Mouse (Mus musculus): ENCODE measurements at regions not wholly inside any gene's neighbourhood (a gene's known extent, or its start where the extent isn't known, plus 50 kb on each side); places are given as distances from the start of the nearest gene placed in this dataset.

GRCm38 (mm10) chr14:28775686-28776085 lies 242.3 kb upstream of the Lrtm1 start:
- DNase-seq = no peak

DNA sequence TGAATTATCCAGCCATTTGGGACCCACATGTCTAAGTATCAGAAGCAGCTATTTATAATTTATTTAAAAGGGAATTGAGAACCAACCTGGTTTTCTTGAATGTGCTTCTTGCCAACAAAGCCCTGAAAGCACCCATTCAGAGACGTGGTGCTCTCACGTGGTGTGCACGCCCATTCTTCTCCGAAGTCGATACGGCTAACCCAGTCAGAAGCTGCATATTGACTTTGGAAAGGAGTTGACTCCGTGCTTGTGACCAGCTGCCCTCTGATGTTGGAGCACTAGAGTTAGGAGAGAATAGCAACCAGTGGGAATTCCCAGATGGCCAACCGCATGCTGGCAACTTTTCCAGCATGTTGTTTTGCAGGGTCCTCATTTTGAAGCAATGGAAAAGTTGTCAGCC lies 240.2 kb upstream of the Lrtm1 start:
- DNase-seq = no peak

GRCm38 (mm10) chr14:28781660-28782059 lies 236.3 kb upstream of the Lrtm1 start:
- no peak for DNase-seq

DNA sequence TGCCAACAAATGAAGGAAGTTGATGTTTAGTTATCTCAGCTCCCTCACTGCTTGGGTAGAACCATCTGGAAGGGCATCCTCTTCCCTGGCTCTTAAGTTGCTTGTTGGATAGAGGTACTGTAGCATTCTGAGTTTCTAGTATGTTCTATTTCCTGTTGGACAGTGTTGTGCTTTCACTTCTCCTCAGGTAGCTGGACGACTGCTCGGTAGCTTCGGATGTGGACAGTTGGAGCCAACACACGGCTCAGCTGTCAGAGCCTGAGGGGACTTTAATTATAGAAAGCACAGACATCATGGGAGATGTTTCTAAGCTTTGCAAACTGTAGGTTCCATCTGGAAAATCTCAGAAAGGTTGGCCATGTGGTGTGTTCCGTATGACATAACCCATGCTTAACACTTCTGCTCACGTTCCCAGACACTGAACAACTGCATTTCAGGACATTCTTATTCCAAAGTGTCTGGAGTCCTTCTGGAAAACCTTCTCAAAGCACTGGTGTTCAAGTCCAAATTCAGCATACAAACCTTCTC lies 233.8 kb upstream of the Lrtm1 start:
- DNase-seq = no peak

- no peak for DNase-seq
Observed at GRCm38 (mm10) chr14:28798290-28798689, 219.7 kb upstream of the Lrtm1 start.

DNA sequence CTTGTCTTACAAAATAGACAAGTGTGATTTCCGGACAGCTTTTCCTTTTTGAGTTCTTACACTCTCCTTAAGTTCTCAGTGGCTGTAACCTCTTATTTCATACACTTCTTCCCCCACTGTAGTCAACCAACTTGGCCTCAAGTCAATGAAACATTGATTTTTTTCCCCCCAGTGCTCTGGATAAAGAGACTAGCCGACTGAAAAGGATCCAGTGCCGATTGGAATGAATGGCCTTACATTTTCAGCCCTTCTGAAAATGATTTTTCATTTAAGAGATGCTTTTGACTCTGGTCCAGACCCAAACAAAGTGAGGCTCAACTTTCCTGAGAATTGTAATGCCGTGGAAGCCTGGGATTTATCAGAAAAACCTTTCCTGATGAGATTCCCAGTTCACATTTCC lies 216.3 kb upstream of the Lrtm1 start:
- no peak for DNase-seq

DNA sequence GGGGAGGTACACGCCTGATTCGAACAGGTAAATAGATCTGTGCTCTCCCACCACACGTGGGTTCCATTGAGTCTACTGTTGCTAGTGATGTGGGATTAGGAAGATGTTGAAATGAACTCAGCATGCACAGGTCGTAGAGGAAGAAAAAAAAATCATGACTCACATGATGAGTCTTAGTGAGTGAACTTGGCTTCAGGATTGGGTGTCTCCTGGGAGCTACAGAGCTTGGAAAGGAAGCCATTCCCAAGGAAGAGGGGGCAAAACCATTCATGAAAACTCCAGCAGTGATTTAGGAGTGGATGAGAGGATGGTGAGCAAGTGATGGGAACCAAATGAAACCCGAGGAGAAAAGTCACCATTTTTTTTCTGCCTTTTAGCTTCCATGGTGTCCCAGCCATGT lies 215.9 kb upstream of the Lrtm1 start:
- no peak for DNase-seq

DNA sequence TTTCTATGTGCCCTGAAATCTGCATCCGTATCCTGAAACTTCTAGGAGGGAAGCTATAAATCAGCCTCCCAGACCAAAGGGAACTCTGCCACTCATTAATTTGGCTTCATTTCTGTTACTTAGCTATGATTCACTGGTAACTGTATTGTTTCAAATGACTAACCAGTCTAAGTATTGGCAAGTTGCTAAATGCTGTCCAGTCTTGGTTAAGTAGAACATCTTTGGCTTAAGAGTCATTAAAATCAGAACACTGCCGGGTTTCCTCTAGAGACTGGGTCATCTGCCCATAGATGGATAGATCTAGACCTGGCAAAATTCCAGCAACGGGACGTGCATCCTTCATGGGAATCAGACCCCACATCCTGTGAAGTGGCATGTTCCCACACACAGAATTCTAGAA lies 209.9 kb upstream of the Lrtm1 start:
- DNase-seq = no peak

DNA sequence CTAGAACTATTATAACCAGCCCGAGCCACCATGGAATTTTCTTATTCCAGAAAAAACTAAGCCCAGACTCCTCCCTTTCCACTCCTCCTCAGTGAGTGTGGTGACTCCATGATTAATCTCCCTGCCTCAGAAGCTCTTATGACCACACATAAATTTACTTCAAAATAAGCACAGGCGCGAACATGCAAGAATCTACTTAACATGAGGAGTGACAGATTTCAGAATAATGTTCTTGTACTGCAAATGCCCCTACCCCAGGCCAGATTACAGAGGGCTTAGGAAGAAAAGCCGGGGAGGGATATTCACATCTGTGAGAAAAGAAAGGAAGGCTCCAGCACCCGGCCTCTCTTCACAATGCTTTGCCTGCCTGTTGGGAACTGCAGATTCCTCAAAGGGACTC lies 208.7 kb upstream of the Lrtm1 start:
- no peak for DNase-seq

- DNase-seq = no peak
Observed at GRCm38 (mm10) chr14:28820970-28821369, 197.0 kb upstream of the Lrtm1 start.

- no peak for DNase-seq
Observed at GRCm38 (mm10) chr14:28827186-28827585, 190.8 kb upstream of the Lrtm1 start.

DNA sequence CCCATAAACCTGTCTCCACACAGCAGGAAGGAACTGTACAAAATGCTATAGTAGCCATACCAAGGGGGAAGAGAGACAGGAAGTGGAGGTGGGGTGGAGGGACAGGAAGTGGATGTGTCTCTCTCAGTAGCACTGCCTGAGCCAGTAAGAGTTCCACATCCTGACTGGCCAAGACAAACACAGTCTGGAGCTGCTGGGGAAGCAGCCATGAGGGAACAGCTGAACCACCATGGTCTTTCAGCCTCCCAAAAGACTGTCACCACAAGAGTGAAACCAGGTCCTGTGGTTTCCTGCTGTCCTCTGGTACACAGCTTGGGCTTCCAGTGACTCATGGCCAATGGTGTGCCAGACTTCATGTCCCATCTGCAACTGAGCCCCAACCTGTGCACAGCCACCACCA lies 180.9 kb upstream of the Lrtm1 start:
- DNase-seq = no peak

GRCm38 (mm10) chr14:28848831-28849590 lies 169.0 kb upstream of the Lrtm1 start:
- peak; percentile 29 for DNase-seq

Data from adrenal gland, adult 2 months (tissue).